Mouse (Mus musculus) CH12.LX (cell line): ENCODE measurements around the gene Cds2. TPM values are rescaled to one million over a fixed set of nuclear protein-coding genes. Genes with fewer than 3 reads are reported as not detected.

Experiments used
- DNase-seq: peaks from one replicate; pipeline ENCODE4 v3.0.0-alpha.2; 2013; ENCODE audit errors: extremely low read depth
- H3K27ac ChIP-seq: 2 replicates; pipeline ENCODE4 v1.5.1; 2012; ENCODE audit warnings: low read depth, mild to moderate bottlenecking, control low read depth, moderate library complexity; ENCODE audit not compliant: insufficient read depth
- H3K27me3 ChIP-seq: replicated peaks from 2 replicates; pipeline ENCODE3; 2012; ENCODE audit warnings: inconsistent platforms
- H3K36me3 ChIP-seq, 2 experiments: replicated peaks in 1 of 2; 2 replicates each; pipeline versions ENCODE3 to v1.6.1; 2012; ENCODE audit warnings: inconsistent platforms in 1 of 2, low read length in 1 of 2, mild to moderate bottlenecking in 1 of 2, mixed read lengths in 1 of 2, moderate library complexity in 1 of 2; ENCODE audit not compliant: control insufficient read depth in 1 of 2, insufficient read depth in 1 of 2
- H3K4me1 ChIP-seq, 2 experiments: 2 replicates each; pipeline ENCODE4 v1.6.1; 2012; ENCODE audit warnings: inconsistent platforms in 1 of 2, moderate library complexity in 1 of 2; ENCODE audit not compliant: insufficient read depth in 2 of 2, control insufficient read depth in 1 of 2
- H3K4me2 ChIP-seq: 2 replicates; pipeline ENCODE4 v1.6.1; 2012; ENCODE audit warnings: low read depth, mild to moderate bottlenecking, control low read depth; ENCODE audit not compliant: poor library complexity, insufficient read depth, severe bottlenecking
- H3K4me3 ChIP-seq, 3 experiments: fragments of 150-350 bp in 1 of 3; sonication (generic) in 1 of 3; replicated peaks in 1 of 3; 2 replicates each; pipeline versions ENCODE3 to v1.5.1; 2011 to 2012; ENCODE audit warnings: low read depth in 2 of 3, low read length in 2 of 3, mild to moderate bottlenecking in 2 of 3, moderate library complexity in 2 of 3, control low read depth in 1 of 3, improper control_type of control experiment in 1 of 3, inconsistent platforms in 1 of 3, mixed read lengths in 1 of 3; ENCODE audit not compliant: poor library complexity in 1 of 3
- H3K79me2 ChIP-seq: replicated peaks from 2 replicates; pipeline ENCODE4 v1.6.1; 2012; ENCODE audit warnings: mild to moderate bottlenecking, moderate library complexity; ENCODE audit not compliant: control insufficient read depth, poor library complexity, insufficient read depth, severe bottlenecking; ENCODE audit errors: extremely low read depth
- H3K9ac ChIP-seq: 2 replicates; pipeline ENCODE4 v1.6.1; 2012; ENCODE audit warnings: low read depth, mild to moderate bottlenecking, control low read depth, moderate library complexity; ENCODE audit not compliant: insufficient read depth
- H3K9me3 ChIP-seq: replicated peaks from 2 replicates; pipeline ENCODE3; 2012; ENCODE audit warnings: low read length, inconsistent platforms, mixed read lengths
- CTCF ChIP-seq, 2 experiments: IDR thresholded peaks in 1 of 2; conservative IDR thresholded peaks in 1 of 2; 2 replicates each; pipeline ENCODE4 v1.5.1; 2011 to 2012; ENCODE audit warnings: low read depth in 2 of 2, low read length in 2 of 2, improper control_type of control experiment in 1 of 2, inconsistent platforms in 1 of 2, mild to moderate bottlenecking in 1 of 2, moderate library complexity in 1 of 2
- ETS1 ChIP-seq: conservative IDR thresholded peaks from 2 replicates; pipeline ENCODE4 v1.6.1; 2012; ENCODE audit warnings: low read depth, mild to moderate bottlenecking, inconsistent platforms, low read length, improper control_type of control experiment, moderate library complexity
- IRF4 ChIP-seq: IDR thresholded peaks from 2 replicates; pipeline ENCODE4 v1.6.1; 2014; ENCODE audit warnings: low read depth, mild to moderate bottlenecking, inconsistent platforms, low read length, improper control_type of control experiment
- KAT2A ChIP-seq: IDR thresholded peaks from 2 replicates; pipeline ENCODE4 v1.6.1; 2012; ENCODE audit warnings: low read length, improper control_type of control experiment, inconsistent platforms; ENCODE audit not compliant: insufficient replicate concordance
- MAFK ChIP-seq: IDR thresholded peaks from 2 replicates; pipeline ENCODE4 v1.6.1; 2011; ENCODE audit warnings: low read length, improper control_type of control experiment; ENCODE audit not compliant: insufficient replicate concordance
- MAZ ChIP-seq: IDR thresholded peaks from 2 replicates; pipeline ENCODE4 v1.6.1; 2012; ENCODE audit warnings: low read depth, mild to moderate bottlenecking, inconsistent platforms, low read length, improper control_type of control experiment, moderate library complexity
- MXI1 ChIP-seq: IDR thresholded peaks from 2 replicates; pipeline ENCODE4 v1.6.1; 2011; ENCODE audit warnings: mild to moderate bottlenecking, low read depth, low read length, improper control_type of control experiment
- NELFE ChIP-seq: IDR thresholded peaks from 2 replicates; pipeline ENCODE4 v1.6.1; 2011; ENCODE audit warnings: low read depth, low read length, improper control_type of control experiment
- NRF1 ChIP-seq: IDR thresholded peaks from 2 replicates; pipeline ENCODE4 v1.6.1; 2014; ENCODE audit warnings: low read depth, mild to moderate bottlenecking, inconsistent platforms, low read length, improper control_type of control experiment, moderate library complexity
- PAX5 ChIP-seq: IDR thresholded peaks from 2 replicates; pipeline ENCODE4 v1.6.1; 2012; ENCODE audit warnings: low read length, inconsistent platforms, mixed read lengths
- RAD21 ChIP-seq: IDR thresholded peaks from 2 replicates; pipeline ENCODE4 v1.6.1; 2011; ENCODE audit warnings: low read depth, mild to moderate bottlenecking, low read length, improper control_type of control experiment, moderate library complexity
- RCOR1 ChIP-seq: conservative IDR thresholded peaks from 2 replicates; pipeline ENCODE4 v1.6.1; 2012; ENCODE audit warnings: low read depth, mild to moderate bottlenecking, inconsistent platforms, low read length, improper control_type of control experiment
- SMC3 ChIP-seq: IDR thresholded peaks from 2 replicates; pipeline ENCODE4 v1.6.1; 2011; ENCODE audit warnings: low read depth, low read length, improper control_type of control experiment
- TCF12 ChIP-seq: IDR thresholded peaks from 2 replicates; pipeline ENCODE4 v1.6.1; 2014; ENCODE audit warnings: low read depth, mild to moderate bottlenecking, inconsistent platforms, low read length, improper control_type of control experiment
- USF2 ChIP-seq: conservative IDR thresholded peaks from 2 replicates; pipeline ENCODE4 v1.6.1; 2011; ENCODE audit warnings: low read depth, low read length, improper control_type of control experiment
- ZC3H11A ChIP-seq: IDR thresholded peaks from 2 replicates; pipeline ENCODE4 v1.6.1; 2012; ENCODE audit warnings: low read depth, mild to moderate bottlenecking, inconsistent platforms, low read length, improper control_type of control experiment
- ZMIZ1 ChIP-seq: IDR thresholded peaks from 2 replicates; pipeline ENCODE4 v1.6.1; 2012; ENCODE audit warnings: low read depth, mild to moderate bottlenecking, inconsistent platforms, low read length, improper control_type of control experiment
- dilution Hi-C: fragments of 300-500 bp; cut with MboI; formaldehyde crosslinking; loops from 2 replicates; pipeline ENCODE4 v1.14.3; 2020; ENCODE audit warnings: low sequenced_read_pairs; ENCODE audit not compliant: extremely low pct_unique_long_range_greater_than_20kb, extremely low pct_ligation_motif_present
- in situ Hi-C: fragments of 300-500 bp; cut with MboI; formaldehyde crosslinking; loops from 3 replicates; pipeline ENCODE4 v1.14.3; 2019; ENCODE audit warnings: low sequenced_read_pairs, low pct_ligation_motif_present, low pct_unique_long_range_greater_than_20kb, mixed read lengths
- polyA plus RNA-seq: library from polyadenylated mRNA; unstranded; fragments of >175 nt; gene quantifications from 2 replicates; pipeline ENCODE4 v1.2.1, GENCODE M21; 2012; ENCODE audit warnings: low read depth; ENCODE audit not compliant: insufficient read length
- total RNA-seq, 2 experiments: library from RNA; depleted of rRNA; stranded (reverse); fragments of 300-350 nt in 1 of 2; fragments of >200 nt in 1 of 2; gene quantifications; 2 replicates each; pipeline ENCODE4 v1.2.3; 2012 to 2014

The Cds2 gene
- total and polyA plus RNA-seq, 3 experiments = 20.3 to 38.9 (median 21.2) TPM

DNA sequence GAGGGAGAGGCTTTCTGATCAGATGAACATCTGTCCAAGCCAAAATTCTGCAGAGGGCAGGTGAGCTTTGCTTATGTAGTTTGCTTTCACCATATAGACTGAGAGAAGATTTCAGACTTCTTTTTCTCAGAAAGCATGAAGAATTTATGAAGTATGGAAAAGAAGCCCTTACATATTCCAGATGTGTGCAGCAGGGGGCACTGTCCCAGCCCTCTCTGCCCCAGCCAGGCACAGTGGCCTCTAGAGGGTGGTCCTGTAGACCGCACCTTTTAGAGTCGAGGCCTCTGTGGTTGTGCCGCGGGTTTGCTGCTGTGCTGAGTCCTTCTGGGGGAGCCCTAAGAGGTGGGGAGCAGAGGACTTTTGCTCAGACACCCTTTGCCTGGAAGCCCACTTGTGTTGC is 43.0 kb downstream of the Cds2 start:
- Histone ChIP-seq H3K27me3 (no peaks in the 10 kb centered on the region), H3K9ac (no peak overlapping the region), H3K4me3 (no peak overlapping the region), H3K79me2 (no peaks in the 10 kb centered on the region), H3K9me3 (no peaks in the 10 kb centered on the region), H3K4me2 (no peak overlapping the region), H3K27ac (no peak overlapping the region), H3K4me1 (peaks cover 0 to 19% of the 10 kb centered on the region in 2 experiments; a peak in 3 of 4 replicates), H3K36me3 (peaks cover 45 to 94% of the 10 kb centered on the region in 2 experiments)
- dilution Hi-C loops = no loop called here
- in situ Hi-C loops = loop anchor here (25.0 kb wide), 2 partner anchors 406 to 606 kb away; no protein-coding TSS in a partner anchor
- TF ChIP-seq ZMIZ1 = no peak
- peak; percentile 76 to 98 for TF ChIP-seq CTCF (conservative IDR thresholded peaks at IDR 0.05 in 1 of 2, IDR thresholded peaks at IDR 0.05 in 1 of 2; ENCODE audit: low read depth in 2 of 2, low read length in 2 of 2)
- no peak for TF ChIP-seq IRF4
- no peak for TF ChIP-seq MXI1
- no peak for TF ChIP-seq ETS1
- TF ChIP-seq NELFE = peak; percentile 19; the same call in 1 of the 2 replicates
- TF ChIP-seq SMC3 = peak; percentile 58
- TF ChIP-seq NRF1 = no peak
- TF ChIP-seq RAD21 = peak; percentile 26
- no peak for TF ChIP-seq ZC3H11A
- no peak for TF ChIP-seq RCOR1
- peak; percentile 48 for DNase-seq

- in situ Hi-C loops = loop anchor here (25.0 kb wide), 2 partner anchors 405 to 605 kb away; no protein-coding TSS in a partner anchor
- no peaks in the 10 kb centered on the region for H3K79me2 ChIP-seq
- no peak overlapping the region for H3K4me3 ChIP-seq
- dilution Hi-C loops = no loop called here
- no peaks in the 10 kb centered on the region for H3K27me3 ChIP-seq
- H3K36me3 ChIP-seq = peaks cover 35 to 92% of the 10 kb centered on the region in 2 experiments
- H3K9ac ChIP-seq = no peak overlapping the region
- no peak overlapping the region for H3K4me2 ChIP-seq
- no peak for TF ChIP-seq NRF1
- TF ChIP-seq TCF12 = no peak
- no peak for TF ChIP-seq MAFK
- no peak for TF ChIP-seq RCOR1
- no peak for TF ChIP-seq PAX5
- no peak for TF ChIP-seq ZMIZ1
- no peak for TF ChIP-seq MAZ
- TF ChIP-seq KAT2A = no peak
- no peak for TF ChIP-seq USF2
- no peak overlapping the region for H3K27ac ChIP-seq
- no peak for DNase-seq
- H3K4me1 ChIP-seq = peaks cover 0 to 19% of the 10 kb centered on the region in 2 experiments; a peak in 3 of 4 replicates
- no peaks in the 10 kb centered on the region for H3K9me3 ChIP-seq
These were observed 44.4 kb downstream of the Cds2 start for GRCm38 (mm10) chr2:132307213-132307843.
